Mouse (Mus musculus): ENCODE measurements at regions not wholly inside any gene's neighbourhood (a gene's known extent, or its start where the extent isn't known, plus 50 kb on each side); places are given as distances from the start of the nearest gene placed in this dataset.

- TF ChIP-seq POLR2A (IDR thresholded peaks at IDR 0.05; ENCODE audit: control insufficient read depth, low read depth, low read length) (no peak), CTCF (IDR thresholded peaks at IDR 0.05; ENCODE audit: control insufficient read depth, insufficient read depth, insufficient replicate concordance, low read depth, low read length) (no peak)
Observed at GRCm38 (mm10) chr4:89040856-89041255, 96.1 kb upstream of the Mtap start.

Data from testis, adult 2 months (tissue).